Mouse (Mus musculus) olfactory bulb, adult 2 months (tissue): ENCODE measurements around the gene Mgat1. TPM values are rescaled to one million over a fixed set of nuclear protein-coding genes. Genes with fewer than 3 reads are reported as not detected.
"Not testable (repeated sequence)": the region's sequence is repeated elsewhere in the genome, so short reads cannot be mapped to it uniquely, and the experiment has no call there.

Experiments used
- H3K27ac ChIP-seq: fragments of 200-500 bp; 2 replicates; pipeline ENCODE4 v1.5.1; 2012; ENCODE audit warnings: low read depth, low read length; ENCODE audit not compliant: insufficient read depth
- H3K4me1 ChIP-seq: fragments of 200-500 bp; 2 replicates; pipeline ENCODE4 v1.6.1; 2012; ENCODE audit warnings: low read length; ENCODE audit not compliant: control insufficient read depth, insufficient read depth
- H3K4me3 ChIP-seq: fragments of 200-500 bp; 2 replicates; pipeline ENCODE4 v1.5.1; 2012; ENCODE audit warnings: mild to moderate bottlenecking, low read depth, low read length, moderate library complexity; ENCODE audit not compliant: insufficient read depth
- CTCF ChIP-seq: fragments of 200-500 bp; IDR thresholded peaks from 2 replicates; pipeline ENCODE4 v1.5.1; 2012; ENCODE audit warnings: low read depth, mild to moderate bottlenecking, low read length, moderate library complexity; ENCODE audit not compliant: insufficient read depth
- POLR2A ChIP-seq: fragments of 200-500 bp; IDR thresholded peaks from 2 replicates; pipeline ENCODE4 v1.6.1; 2012; ENCODE audit warnings: mild to moderate bottlenecking, low read depth, low read length, moderate library complexity; ENCODE audit not compliant: insufficient read depth
- WGBS: fragments of 180-500 bp; shearing (Covaris S2); methylation state at CpG from one replicate; pipeline ENCODE4 v1.1.7; 2018; 5-methylcytosine and 5-hydroxymethylcytosine counted together
- polyA plus RNA-seq: library from polyadenylated mRNA; stranded (reverse); fragments of >200 nt; gene quantifications from 2 replicates; pipeline ENCODE4 v1.2.4, GENCODE M21; 2012; ENCODE audit warnings: low replicate concordance; ENCODE audit not compliant: missing spikeins, insufficient read depth, insufficient read length

Mgat1 gene
- polyA plus RNA-seq, 1 experiment = not detected

GRCm38 (mm10) chr11:49292777-49293176, 48.8 kb downstream of the Mgat1 start:
- no peak for TF ChIP-seq POLR2A
- no peak for TF ChIP-seq CTCF
- H3K4me1 ChIP-seq = no peaks in the 10 kb centered on the region
- H3K4me3 ChIP-seq = no peak overlapping the region
- H3K27ac ChIP-seq = no peak overlapping the region
- 37% methylated on average over 3 of the region's 3 CpGs for WGBS

DNA sequence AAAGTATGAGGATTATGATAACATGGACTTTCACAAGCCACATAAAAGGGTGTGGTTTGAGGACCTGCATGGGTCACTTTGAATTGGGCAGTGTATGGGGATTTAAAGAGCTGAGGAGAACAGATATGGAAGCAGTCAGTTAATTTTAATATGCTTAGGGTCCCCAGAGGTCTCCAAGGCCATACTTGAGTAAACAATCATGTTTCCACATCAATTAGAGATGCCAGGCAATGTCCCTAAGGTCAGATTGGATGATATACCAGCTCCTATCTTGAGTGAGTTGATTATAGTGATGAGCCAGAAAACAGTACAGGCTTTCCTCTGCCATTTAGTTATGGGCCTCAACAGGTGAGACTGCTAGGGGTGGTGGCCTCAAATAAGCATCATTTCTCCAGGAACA, 60.5 kb downstream of the Mgat1 start, which contains the start of gene Olfr10:
Olfr10 (plus strand) TSS at position 301 of the 400 bp plus-strand sequence.
- Histone ChIP-seq H3K4me3 (no peak within 1 kb of the TSS), H3K27ac (no peak within 1 kb of the TSS), H3K4me1 (no peaks in the 10 kb centered on the region)
- TF ChIP-seq CTCF (no peak), POLR2A (no peak)

DNA sequence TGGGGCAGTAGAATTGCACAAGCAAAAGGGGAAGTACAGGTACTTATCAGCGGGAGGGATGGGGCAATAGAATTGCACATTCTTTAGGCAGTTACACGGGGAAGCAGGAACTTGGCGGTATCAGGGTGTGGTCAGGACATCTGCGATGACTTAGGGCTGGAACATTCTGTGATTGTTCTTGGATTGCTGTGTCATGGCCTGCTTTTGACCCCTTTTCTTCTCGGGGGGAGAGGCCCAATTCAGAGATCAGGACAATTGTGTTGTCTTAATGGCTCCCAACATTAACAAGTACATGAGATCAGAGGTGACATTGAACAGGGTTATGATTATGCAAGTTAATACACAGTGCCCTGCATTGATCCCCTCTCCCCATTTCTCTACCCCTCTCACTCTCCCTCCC, 64.6 kb downstream of the Mgat1 start:
- H3K4me3 ChIP-seq, H3K27ac ChIP-seq, H3K4me1 ChIP-seq: not testable (repeated sequence)
- WGBS = 82% methylated on average over 5 of the region's 5 CpGs

Other genes starting within 250 kb of the Mgat1 start
- not detected in 2 replicates for gene 9930111J21Rik2, start 192.9 kb upstream of the Mgat1 start, polyA plus RNA-seq
- gene Tgtp2, start 180.0 kb upstream of the Mgat1 start, polyA plus RNA-seq = not detected in 2 replicates
- not detected in 2 replicates for gene Ifi47, start 167.6 kb upstream of the Mgat1 start, polyA plus RNA-seq
- not detected in 2 replicates for gene Olfr1396, start 129.3 kb upstream of the Mgat1 start, polyA plus RNA-seq
- gene Olfr1395, start 101.9 kb upstream of the Mgat1 start, polyA plus RNA-seq = not detected in 2 replicates
- not detected in 2 replicates for gene Olfr1394, start 89.8 kb upstream of the Mgat1 start, polyA plus RNA-seq
- not detected in 2 replicates for gene Btnl9, start 57.0 kb upstream of the Mgat1 start, polyA plus RNA-seq
- gene Zfp62, start 40.9 kb upstream of the Mgat1 start, polyA plus RNA-seq = not detected in 2 replicates
- gene Olfr1393, start 34.1 kb downstream of the Mgat1 start, polyA plus RNA-seq = not detected in 2 replicates
- not detected in 2 replicates for gene Olfr1392, start 41.1 kb downstream of the Mgat1 start, polyA plus RNA-seq
- not detected in 2 replicates for gene Olfr10, start 60.5 kb downstream of the Mgat1 start, polyA plus RNA-seq
- gene Olfr1391, start 78.6 kb downstream of the Mgat1 start, polyA plus RNA-seq = not detected in 2 replicates
- gene Olfr1390, start 91.0 kb downstream of the Mgat1 start, polyA plus RNA-seq = not detected in 2 replicates
- not detected in 2 replicates for gene Olfr1389, start 178.9 kb downstream of the Mgat1 start, polyA plus RNA-seq
- not detected in 2 replicates for gene Olfr1388, start 192.4 kb downstream of the Mgat1 start, polyA plus RNA-seq
- gene Olfr1387, start 211.2 kb downstream of the Mgat1 start, polyA plus RNA-seq = not detected in 2 replicates
- not detected in 2 replicates for gene Olfr1386, start 220.9 kb downstream of the Mgat1 start, polyA plus RNA-seq
- gene Olfr1385, start 244.9 kb downstream of the Mgat1 start, polyA plus RNA-seq = not detected in 2 replicates